Mouse (Mus musculus) cerebellum, adult 11 months (tissue): Measurements from ENCODE around the gene Smo.
"Not testable (repeated sequence)": the region's sequence is repeated elsewhere in the genome, so short reads cannot be mapped to it uniquely, and the experiment has no call there.

ENCODE experiments used
- DNase-seq: peaks from one replicate; pipeline ENCODE4 v3.0.0; 2022

The Smo gene

DNA sequence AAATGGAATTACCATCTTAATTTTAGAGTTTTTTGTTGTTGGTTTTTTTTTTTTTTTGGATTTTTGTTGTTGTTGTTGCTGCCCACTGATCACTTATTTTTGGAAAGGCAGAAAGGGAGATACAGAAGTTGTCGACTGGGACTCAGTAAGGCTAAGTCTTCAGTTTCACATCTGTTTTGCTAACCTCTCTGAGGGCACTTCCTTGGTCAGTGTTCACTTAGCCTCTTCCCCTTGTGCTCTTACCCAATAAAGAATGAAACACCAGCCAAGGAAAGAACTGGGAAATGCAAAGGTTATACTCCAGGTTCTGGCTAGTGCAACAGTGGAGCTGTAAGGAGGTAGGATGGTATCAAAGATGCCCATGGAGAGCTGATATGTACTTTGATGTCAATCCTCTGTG is 5.8 kb upstream of the Smo start:
- DNase-seq: no peak

GRCm38 (mm10) chr6:29735689-29736451 is 567 bp downstream of the Smo start:
- no peak for DNase-seq

GRCm38 (mm10) chr6:29736610-29737458 is 1.5 kb downstream of the Smo start:
- no peak for DNase-seq

- DNase-seq: no peak
These were observed 16.3 kb downstream of the Smo start for GRCm38 (mm10) chr6:29751466-29752152.

- DNase-seq: no peak
These were observed 18.0 kb downstream of the Smo start for GRCm38 (mm10) chr6:29753336-29753735.

DNA sequence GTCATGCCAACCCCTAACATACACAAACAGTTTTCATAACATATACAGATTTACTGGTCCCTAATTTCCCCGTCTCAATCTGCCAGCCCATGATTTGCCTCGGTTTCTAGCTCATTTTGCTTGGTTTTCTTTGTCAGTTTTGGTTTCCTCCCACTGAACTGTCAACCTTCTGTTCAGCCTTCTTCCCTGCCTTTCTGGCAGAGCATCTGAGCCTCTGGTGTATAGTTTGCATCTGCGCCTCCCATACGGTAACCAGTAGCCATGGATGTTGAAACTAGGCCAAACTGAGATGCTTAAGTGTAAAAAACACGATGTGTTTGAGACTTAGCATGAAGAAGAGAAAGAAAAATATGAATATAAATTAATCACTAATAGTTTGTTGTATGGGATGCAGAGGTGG is 20.7 kb downstream of the Smo start:
- no peak for DNase-seq

DNA sequence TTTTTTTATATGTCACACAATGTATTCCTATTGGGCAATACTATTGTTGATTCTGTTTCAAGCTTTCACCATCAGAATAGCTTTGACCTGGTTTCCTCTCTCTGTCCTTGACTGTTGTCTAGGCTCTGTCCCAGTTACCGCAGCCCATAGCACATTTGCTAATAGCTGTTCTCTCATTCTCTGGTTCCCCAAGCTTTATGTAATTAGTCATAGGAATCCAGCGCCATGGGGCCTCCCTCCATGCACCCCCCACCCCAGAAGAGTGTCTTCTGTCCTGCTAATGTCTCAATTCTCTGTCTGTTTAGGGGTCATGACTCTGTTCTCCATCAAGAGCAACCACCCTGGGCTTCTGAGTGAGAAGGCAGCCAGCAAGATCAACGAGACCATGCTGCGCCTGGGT is 21.2 kb downstream of the Smo start:
- no peak for DNase-seq

DNA sequence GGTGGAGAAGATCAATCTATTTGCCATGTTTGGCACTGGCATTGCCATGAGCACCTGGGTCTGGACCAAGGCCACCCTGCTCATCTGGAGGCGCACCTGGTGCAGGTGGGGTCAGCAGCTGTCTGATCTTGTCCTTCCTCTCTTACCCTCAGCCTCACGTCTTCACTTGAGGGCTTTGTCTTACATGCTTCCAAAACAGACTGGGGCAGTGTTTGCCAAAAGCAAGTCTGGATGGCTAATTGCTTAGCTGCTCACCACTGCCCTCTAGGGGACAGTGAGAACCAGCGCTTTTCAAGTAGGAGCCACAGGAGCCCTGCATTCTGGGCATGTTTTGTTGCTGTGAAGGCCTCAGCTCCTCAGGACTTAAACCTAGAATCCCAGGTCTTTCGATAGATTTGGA is 23.1 kb downstream of the Smo start:
- DNase-seq: peak; percentile 76

GRCm38 (mm10) chr6:29759012-29759679 is 23.8 kb downstream of the Smo start:
- no peak for DNase-seq

DNA sequence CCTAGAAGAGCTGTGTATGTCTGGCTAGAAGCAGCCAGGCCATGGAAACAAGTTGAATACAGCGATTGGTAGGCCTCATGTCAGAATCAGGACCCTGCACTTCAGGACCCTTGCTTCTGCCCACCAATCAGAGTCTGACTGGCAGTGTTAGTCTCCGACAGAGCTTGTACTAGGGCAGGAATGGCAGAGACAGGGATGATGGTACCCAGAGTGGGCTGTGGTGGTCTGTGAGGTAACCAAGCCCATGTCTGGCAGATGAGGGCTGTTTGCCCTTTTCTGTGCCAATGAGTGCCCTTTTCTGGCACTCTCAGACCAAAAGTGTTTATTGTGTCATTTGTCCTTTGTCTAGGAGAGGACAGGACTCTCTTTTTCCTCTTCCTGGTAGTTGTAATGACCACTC is 25.1 kb downstream of the Smo start:
- DNase-seq: not testable (repeated sequence)

GRCm38 (mm10) chr6:29761282-29761681 is 26.0 kb downstream of the Smo start:
- no peak for DNase-seq

DNA sequence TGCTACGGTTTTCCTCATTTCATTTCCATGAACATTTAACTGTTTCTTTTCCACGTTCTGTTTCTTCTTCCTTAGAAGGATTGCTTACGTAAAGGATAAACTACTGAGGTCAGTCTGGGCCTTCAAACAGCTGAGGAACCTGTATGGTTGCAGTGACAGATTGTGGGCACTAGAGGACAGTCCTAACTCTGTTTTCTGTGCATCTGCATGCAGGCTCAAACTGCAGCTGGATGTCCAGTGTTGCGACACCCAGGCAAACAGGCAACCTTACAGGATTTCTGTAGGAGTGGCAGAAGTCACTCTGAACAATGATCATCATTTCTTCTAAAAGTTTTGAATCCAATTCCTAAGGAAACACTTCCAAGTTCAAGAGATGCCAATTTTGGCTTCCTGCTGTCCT is 27.2 kb downstream of the Smo start:
- DNase-seq: no peak

DNA sequence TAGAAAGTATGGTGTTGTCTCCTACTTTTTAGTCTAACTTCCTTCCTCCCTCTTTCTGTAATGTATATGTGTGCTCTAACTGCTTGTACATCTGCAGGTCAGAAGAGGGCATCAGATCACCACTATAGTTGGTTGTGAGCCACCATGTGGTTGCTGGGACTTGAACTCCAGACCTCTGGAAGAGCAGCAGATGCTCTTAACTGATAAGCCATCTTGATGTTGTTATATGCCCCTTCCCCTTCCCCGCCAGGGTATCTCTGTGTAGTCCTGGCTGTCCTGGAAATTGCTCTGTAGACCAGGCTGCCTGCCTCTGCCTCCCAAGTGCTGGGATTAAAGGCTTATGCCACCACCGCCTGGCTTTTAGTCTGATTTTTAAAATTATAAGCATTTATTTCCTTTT is 31.6 kb downstream of the Smo start:
- no peak for DNase-seq

GRCm38 (mm10) chr6:29767813-29768660 is 32.7 kb downstream of the Smo start, which contains the start of gene Ahcyl2:
Gene Ahcyl2 (plus strand): TSS chr6:29768011.
- peak; percentile 95 for DNase-seq

DNA sequence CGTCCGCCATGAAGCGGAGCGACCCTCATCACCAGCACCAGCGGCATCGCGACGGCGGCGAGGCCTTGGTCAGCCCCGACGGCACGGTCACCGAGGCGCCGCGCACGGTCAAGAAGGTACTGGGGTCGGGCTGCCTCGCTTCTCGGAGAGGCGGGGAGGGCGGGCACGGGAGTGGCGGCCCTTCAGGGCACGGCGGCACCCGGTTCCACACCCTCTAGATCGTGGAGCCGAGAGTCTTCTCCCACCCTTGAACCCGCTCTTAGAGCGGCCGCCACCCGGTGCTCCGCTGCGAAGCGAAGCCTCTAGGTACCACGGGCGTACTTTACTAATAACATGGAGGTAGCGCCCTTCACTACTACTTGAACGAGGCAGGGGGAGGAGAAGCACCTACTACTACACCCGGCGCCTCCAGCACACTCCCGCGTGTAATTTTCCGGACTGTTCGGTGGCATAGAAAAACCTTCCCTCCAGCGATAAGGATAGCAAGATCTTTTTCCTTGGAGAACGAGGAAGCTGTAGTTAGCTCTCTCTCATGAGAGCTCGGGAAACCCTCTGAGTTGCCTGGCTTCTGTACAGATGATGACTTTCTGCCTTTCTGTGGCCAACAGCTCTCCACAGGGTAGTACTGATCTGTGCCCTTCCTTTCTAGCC is 33.6 kb downstream of the Smo start:
- no peak for DNase-seq

GRCm38 (mm10) chr6:29770672-29771321 is 35.5 kb downstream of the Smo start:
- DNase-seq: no peak

- DNase-seq: no peak
These were observed 36.9 kb downstream of the Smo start for GRCm38 (mm10) chr6:29772236-29772635.

GRCm38 (mm10) chr6:29774161-29774560 is 38.9 kb downstream of the Smo start:
- no peak for DNase-seq

DNA sequence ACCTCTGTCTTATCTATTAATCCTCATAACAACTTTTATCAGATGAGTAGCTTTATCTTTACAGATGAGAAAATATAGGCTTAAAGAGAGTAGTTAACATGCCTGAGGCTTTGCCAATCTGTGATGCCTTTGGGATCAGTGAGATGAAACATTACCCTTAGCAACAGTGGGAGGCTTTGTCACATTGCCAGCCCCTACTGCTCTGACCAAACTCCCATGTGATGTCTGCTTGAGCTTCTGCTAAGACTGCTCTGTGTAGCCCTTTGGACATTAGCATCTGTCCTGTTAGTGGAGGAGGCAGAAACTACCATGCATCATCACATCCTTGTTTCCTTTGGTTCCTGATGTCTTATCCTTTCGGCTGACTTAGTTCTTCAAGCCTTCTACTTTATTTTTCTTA is 40.3 kb downstream of the Smo start:
- no peak for DNase-seq

GRCm38 (mm10) chr6:29776542-29777237 is 41.4 kb downstream of the Smo start:
- DNase-seq: no peak
